Mouse (Mus musculus) forebrain, embryonic 12.5 days (tissue): ENCODE data around the gene Crtac1. TPM values are rescaled to one million over a fixed set of nuclear protein-coding genes. Genes with fewer than 3 reads are reported as not detected.

Source experiments
- ATAC-seq: fragments of 200-750 bp; cut with Nextera tagmentation; 2 replicates; pipeline ENCODE4 v1.8.0; 2017; ENCODE audit warnings: moderate TSS enrichment; ENCODE audit not compliant: low FRiP score
- H3K27ac ChIP-seq: fragments of 300-500 bp; sonication (generic); 2 replicates; pipeline ENCODE4 v1.5.1; 2016; ENCODE audit warnings: mild to moderate bottlenecking
- H3K27me3 ChIP-seq: fragments of 300-500 bp; sonication (generic); 2 replicates; pipeline ENCODE4 v1.6.1; 2016; ENCODE audit warnings: mild to moderate bottlenecking
- H3K36me3 ChIP-seq: fragments of 300-500 bp; sonication (generic); replicated peaks from 2 replicates; pipeline ENCODE4 v1.6.1; 2016; ENCODE audit warnings: mild to moderate bottlenecking
- H3K4me1 ChIP-seq: fragments of 300-500 bp; sonication (generic); 2 replicates; pipeline ENCODE4 v1.6.1; 2016
- H3K4me2 ChIP-seq: fragments of 300-500 bp; sonication (generic); 2 replicates; pipeline ENCODE4 v1.6.1; 2016; ENCODE audit warnings: mild to moderate bottlenecking, moderate library complexity
- H3K4me3 ChIP-seq: fragments of 300-500 bp; sonication (generic); replicated peaks from 2 replicates; pipeline ENCODE4 v1.5.1; 2016; ENCODE audit warnings: mild to moderate bottlenecking
- H3K9ac ChIP-seq: fragments of 300-500 bp; sonication (generic); 2 replicates; pipeline ENCODE4 v1.6.1; 2016; ENCODE audit warnings: mild to moderate bottlenecking
- H3K9me3 ChIP-seq: fragments of 300-500 bp; sonication (generic); 2 replicates; pipeline ENCODE4 v1.6.1; 2016
- WGBS: fragments of 180-500 bp; shearing (Covaris S2); methylation state at CpG from one replicate; pipeline ENCODE4 v1.1.7; 2016; 5-methylcytosine and 5-hydroxymethylcytosine counted together
- polyA plus RNA-seq: library from polyadenylated mRNA; unstranded; fragments of >200 nt; fragmentation: Nextera tagmentation; extraction: Ambion mirVana; gene quantifications from 2 replicates; pipeline ENCODE4 v1.2.1, GENCODE M21; 2016

Crtac1 gene
- polyA plus RNA-seq, 1 experiment from 2014 or later = 8.6 TPM

DNA sequence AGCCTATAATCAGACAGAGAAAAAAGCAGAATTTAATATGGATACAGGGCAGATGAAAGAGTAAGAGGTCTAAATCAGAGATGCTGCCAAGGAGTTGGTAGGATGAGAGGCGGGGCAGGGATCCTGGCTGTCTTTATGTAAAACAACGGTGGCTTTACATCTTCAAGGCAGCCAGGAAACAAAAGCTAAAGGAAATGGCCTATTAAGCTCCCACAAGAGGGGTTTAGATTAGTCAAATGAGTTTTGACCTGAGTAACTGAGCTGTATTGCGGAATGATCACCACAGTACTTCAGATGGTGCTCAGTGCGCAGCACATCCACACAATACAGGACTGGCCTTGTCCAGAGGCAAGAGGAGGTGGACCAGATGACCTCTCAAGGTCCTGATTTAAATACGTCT, 21.7 kb downstream of the Crtac1 start:
- Histone ChIP-seq H3K27me3 (peaks cover 41% of the 10 kb centered on the region), H3K4me2 (no peak overlapping the region), H3K27ac (no peak overlapping the region), H3K4me1 (peaks cover 14% of the 10 kb centered on the region), H3K4me3 (no peak overlapping the region), H3K36me3 (no peaks in the 10 kb centered on the region), H3K9me3 (no peaks in the 10 kb centered on the region), H3K9ac (no peak overlapping the region)
- ATAC-seq = no peak
- 13% methylated on average over 5 of the region's 5 CpGs for WGBS

DNA sequence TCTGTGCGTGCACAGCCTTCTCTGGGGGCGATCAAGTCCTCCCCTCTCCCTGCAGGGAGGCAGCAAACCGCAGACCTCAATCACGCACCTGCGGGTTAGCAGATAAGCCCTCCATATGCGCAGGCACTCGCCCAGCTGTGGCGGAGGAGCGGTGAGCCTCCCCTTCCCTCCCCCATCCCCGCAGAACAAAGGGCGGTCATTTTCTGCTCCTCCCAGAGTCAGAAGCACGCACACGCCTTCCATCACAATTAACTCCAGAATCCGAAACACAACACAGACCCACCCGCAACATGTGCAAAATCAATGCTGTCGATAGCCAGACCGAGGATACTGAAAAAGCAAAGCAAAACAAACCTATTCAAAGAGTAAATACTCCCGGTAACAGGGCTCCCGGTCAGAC, 22.4 kb downstream of the Crtac1 start:
- WGBS = under 1% methylated on average over 19 of the region's 19 CpGs
- Histone ChIP-seq H3K9ac (peak overlapping the region; percentile 36; the same call in 1 of the 2 replicates), H3K36me3 (no peaks in the 10 kb centered on the region), H3K27me3 (peaks cover 41% of the 10 kb centered on the region), H3K4me2 (peak overlapping the region; percentile 48), H3K9me3 (no peaks in the 10 kb centered on the region), H3K27ac (0 out of 2 replicates have a peak overlapping the region, but pooled peaks have one; percentile 22), H3K4me3 (peak overlapping the region; percentile 21), H3K4me1 (peaks cover 14% of the 10 kb centered on the region)
- peak; percentile 83 for ATAC-seq

DNA sequence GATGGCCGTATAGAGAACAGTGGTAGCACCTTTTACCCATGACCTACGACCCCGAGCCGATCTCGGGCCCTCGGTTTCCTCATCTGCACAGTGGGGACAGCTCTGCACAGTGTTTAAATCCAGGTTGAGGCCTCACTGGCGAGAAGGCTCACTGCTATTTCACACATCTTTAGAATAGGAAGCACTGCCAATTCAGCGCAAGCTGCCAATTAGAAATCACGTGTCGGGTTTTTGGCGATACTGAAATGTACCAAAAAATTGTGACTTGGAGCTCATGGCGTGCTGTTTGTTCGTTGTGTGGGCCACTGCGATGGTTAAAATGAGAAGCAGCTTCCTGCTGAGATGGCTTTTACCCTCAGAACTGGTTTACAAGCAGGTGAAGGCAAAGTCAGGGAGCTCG, 27.2 kb downstream of the Crtac1 start:
- peaks cover 7% of the 10 kb centered on the region for H3K4me1 ChIP-seq
- no peak for ATAC-seq
- WGBS = 86% methylated on average over 15 of the region's 15 CpGs
- peaks cover 15% of the 10 kb centered on the region; the same call in 1 of the 2 replicates for H3K27me3 ChIP-seq
- no peaks in the 10 kb centered on the region for H3K36me3 ChIP-seq
- H3K9ac ChIP-seq = no peak overlapping the region
- H3K27ac ChIP-seq = no peak overlapping the region
- no peak overlapping the region for H3K4me2 ChIP-seq
- H3K4me3 ChIP-seq = no peak overlapping the region
- no peaks in the 10 kb centered on the region for H3K9me3 ChIP-seq

DNA sequence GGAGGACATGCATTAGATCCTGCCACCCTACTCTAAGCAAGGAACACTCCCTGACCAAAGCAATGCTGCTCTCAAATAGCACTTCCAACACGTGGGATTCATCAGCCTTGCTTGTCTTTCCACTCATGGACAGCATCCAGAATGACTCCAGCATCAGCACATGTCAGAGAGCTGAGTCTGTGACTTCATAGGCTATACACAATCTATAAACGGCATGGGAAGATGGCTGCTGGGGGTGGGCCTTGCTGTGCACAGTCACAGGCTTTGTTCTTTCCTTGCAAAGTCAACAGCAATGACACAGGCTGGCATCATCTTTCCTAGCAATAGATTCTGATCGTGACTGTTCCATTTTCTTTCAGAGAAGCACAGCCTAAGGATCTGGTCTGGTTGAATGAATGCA, 31.6 kb downstream of the Crtac1 start:
- ATAC-seq = no peak
- H3K9me3 ChIP-seq = no peaks in the 10 kb centered on the region
- no peaks in the 10 kb centered on the region for H3K36me3 ChIP-seq
- no peak overlapping the region for H3K27ac ChIP-seq
- 71% methylated on average over 3 of the region's 3 CpGs for WGBS
- peaks cover 7% of the 10 kb centered on the region for H3K4me1 ChIP-seq
- H3K4me2 ChIP-seq = no peak overlapping the region
- H3K9ac ChIP-seq = no peak overlapping the region
- no peaks in the 10 kb centered on the region for H3K27me3 ChIP-seq
- H3K4me3 ChIP-seq = no peak overlapping the region

DNA sequence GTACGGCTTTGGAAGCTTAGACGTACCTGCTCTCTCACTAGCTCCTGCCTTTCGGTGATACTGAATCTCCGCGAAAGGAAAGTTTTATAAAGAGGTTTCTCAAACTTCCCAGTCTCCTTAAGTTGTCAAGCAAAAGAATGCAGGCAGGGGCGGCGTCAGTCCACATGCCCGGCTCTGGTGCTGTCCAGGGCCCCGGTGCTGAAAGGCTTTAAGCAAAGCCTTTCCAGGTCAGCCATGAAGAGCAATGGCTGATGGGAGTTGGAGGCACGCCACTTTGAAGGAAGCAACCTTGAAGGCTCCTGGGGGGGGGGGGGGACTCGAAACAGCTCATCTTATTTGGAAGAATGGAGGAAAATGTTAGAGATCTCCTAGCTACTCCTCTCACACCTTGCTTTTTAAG, 34.3 kb downstream of the Crtac1 start:
- Histone ChIP-seq H3K36me3 (no peaks in the 10 kb centered on the region), H3K9me3 (no peaks in the 10 kb centered on the region), H3K27me3 (no peaks in the 10 kb centered on the region), H3K4me2 (no peak overlapping the region), H3K9ac (no peak overlapping the region), H3K4me3 (no peak overlapping the region), H3K27ac (no peak overlapping the region), H3K4me1 (peaks cover 17% of the 10 kb centered on the region)
- WGBS = 18% methylated on average over 11 of the region's 11 CpGs
- no peak for ATAC-seq

DNA sequence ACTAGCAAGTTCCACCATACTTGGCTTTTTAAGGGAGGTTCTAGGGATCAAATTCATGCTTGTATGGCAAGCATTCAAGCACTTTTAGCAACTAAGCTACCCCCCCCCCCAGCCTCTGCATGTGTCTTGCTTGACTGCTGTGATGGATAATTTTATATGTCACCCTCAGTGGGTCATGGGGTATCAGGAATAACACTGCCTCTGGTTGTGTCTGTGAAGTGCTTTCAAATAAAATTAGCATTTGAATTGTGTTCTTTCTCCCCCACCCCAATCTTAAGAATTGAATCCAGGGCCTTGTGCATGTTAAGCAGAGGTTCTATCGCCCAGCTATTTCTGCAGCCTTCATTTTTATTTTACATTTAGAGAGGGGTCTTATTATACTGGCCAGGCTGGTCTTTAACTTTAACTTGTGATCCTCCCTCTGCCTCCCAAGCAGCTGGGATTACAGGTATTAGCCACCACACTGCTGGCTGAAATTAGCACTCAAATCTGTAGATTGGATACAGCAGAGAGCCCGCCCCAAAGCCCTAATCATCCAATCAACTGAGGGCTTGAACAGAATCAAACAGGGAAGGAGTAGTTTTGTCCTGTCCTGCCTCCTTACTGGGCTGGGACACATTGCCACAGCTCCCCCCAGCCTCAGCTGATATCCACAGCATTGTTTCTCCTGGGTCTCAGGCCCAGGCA, 36.6 kb downstream of the Crtac1 start:
- Histone ChIP-seq H3K27ac (0 out of 2 replicates have a peak overlapping the region, but pooled peaks have one; percentile 42), H3K27me3 (no peaks in the 10 kb centered on the region), H3K36me3 (no peaks in the 10 kb centered on the region), H3K9ac (no peak overlapping the region), H3K9me3 (no peaks in the 10 kb centered on the region), H3K4me2 (no peak overlapping the region), H3K4me3 (no peak overlapping the region), H3K4me1 (peaks cover 17% of the 10 kb centered on the region)
- 46% methylated on average over 2 of the region's 2 CpGs for WGBS
- ATAC-seq = no peak; the same call in 1 of the 2 replicates

DNA sequence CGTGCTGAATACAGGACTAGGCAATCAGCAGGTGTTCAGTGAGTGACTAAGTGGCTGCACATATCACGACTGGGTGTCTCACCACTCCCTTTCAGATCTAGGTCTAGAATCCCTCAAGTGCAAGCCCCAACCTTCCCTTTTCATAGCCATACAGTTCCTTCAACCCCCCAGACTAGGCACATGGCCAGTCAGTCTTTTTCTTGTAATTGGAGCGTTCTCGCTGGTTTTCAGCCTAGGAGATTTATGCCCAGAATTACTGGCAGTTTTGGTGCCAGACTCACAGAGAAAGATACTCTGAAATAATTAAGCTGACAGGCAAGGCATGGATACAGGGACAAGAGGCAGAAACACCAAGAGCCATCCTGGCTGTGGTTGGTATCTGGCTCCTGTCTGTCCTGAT, 37.7 kb downstream of the Crtac1 start:
- Histone ChIP-seq H3K4me3 (no peak overlapping the region), H3K9ac (no peak overlapping the region), H3K27me3 (0 out of 2 replicates have a peak, but pooled peaks cover 5% of the 10 kb centered on the region), H3K9me3 (no peaks in the 10 kb centered on the region), H3K4me2 (no peak overlapping the region), H3K4me1 (peaks cover 17% of the 10 kb centered on the region), H3K36me3 (no peaks in the 10 kb centered on the region), H3K27ac (no peak overlapping the region)
- WGBS = 77% methylated on average over 4 of the region's 4 CpGs
- no peak for ATAC-seq

DNA sequence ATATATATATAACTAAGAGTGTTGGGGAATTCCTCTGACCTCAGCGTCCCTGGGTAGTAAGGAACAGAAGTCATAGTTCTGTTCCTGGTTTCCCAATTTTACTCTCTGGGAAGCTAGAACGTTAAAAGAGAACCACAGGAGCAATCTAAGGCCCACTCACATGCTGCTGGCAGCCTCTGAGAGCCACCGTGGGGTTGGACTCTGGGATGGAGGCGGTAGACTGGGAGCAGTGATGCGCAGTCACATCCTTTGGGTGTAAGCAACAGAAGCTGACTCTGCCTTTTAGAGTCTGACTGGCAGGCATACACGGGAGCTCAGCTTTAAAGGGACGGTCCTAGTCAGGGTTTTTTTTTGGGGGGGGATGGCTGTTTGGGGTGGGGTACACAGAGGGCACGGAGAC, 39.5 kb downstream of the Crtac1 start:
- H3K4me3 ChIP-seq = no peak overlapping the region
- WGBS = 86% methylated on average over 8 of the region's 8 CpGs
- H3K4me2 ChIP-seq = no peak overlapping the region
- ATAC-seq = no peak
- H3K27me3 ChIP-seq = 0 out of 2 replicates have a peak, but pooled peaks cover 5% of the 10 kb centered on the region
- H3K4me1 ChIP-seq = peaks cover 17% of the 10 kb centered on the region
- H3K27ac ChIP-seq = no peak overlapping the region
- H3K9ac ChIP-seq = no peak overlapping the region
- no peaks in the 10 kb centered on the region for H3K9me3 ChIP-seq
- no peaks in the 10 kb centered on the region for H3K36me3 ChIP-seq

DNA sequence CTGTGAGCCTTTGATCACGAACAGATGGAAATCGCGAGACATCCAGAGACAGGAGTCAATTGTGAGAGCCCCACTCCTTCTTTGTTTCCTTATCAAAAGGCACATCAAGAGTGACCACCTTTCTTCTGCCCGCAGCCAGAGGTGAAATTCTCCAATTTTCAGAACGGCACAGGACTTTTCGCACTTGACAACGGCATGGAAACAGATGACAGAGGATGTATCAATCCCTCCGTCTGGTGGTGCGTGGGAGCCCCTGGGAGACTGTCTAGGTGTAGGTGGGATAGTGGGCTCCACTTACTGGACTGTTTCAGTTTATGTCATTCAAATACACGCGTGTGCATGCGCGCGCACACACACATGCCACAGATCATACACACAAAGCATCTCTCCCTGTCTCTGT, 42.0 kb downstream of the Crtac1 start:
- Histone ChIP-seq H3K4me1 (peaks cover 20% of the 10 kb centered on the region), H3K9ac (no peak overlapping the region), H3K4me2 (no peak overlapping the region), H3K4me3 (no peak overlapping the region), H3K27me3 (0 out of 2 replicates have a peak, but pooled peaks cover 12% of the 10 kb centered on the region), H3K27ac (no peak overlapping the region), H3K9me3 (no peaks in the 10 kb centered on the region), H3K36me3 (no peaks in the 10 kb centered on the region)
- WGBS = 92% methylated on average over 14 of the region's 14 CpGs
- no peak for ATAC-seq

DNA sequence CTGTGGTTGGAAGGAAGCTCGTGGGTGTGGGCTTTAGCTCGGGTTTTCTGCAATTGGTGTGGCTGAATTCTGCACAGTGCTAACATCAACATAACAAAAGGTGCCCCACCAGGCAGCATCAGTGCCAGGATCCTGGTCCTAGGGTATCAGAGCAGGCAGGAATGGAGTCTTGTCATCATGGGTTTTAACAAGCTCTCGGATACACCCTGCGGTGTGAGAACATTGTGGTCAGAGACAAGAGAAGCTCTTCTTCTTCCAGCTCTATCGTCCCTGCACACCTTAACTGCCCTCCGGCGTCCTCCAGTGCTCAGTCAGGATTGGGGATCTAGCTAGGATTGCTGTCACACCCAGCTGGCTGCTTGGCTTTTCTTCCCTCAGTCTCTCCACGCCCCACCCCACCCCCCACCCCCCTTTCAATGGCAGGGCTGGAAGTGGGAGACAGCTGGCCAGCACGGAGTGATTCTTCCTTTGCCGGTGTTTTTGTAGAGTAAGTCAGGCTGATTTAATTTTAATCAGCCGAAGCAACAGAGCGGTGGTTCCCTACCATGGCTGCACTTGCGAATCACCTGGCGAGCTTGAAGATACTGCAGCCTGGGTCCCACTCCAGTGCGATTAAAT, 46.5 kb downstream of the Crtac1 start:
- no peaks in the 10 kb centered on the region for H3K36me3 ChIP-seq
- H3K4me1 ChIP-seq = peaks cover 30% of the 10 kb centered on the region
- H3K9ac ChIP-seq = no peak overlapping the region
- H3K27me3 ChIP-seq = peaks cover 44% of the 10 kb centered on the region
- 8% methylated on average over 15 of the region's 15 CpGs for WGBS
- H3K4me2 ChIP-seq = peak overlapping the region; percentile 44
- no peak overlapping the region for H3K27ac ChIP-seq
- no peak overlapping the region for H3K4me3 ChIP-seq
- H3K9me3 ChIP-seq = no peaks in the 10 kb centered on the region
- ATAC-seq = peak; percentile 50

DNA sequence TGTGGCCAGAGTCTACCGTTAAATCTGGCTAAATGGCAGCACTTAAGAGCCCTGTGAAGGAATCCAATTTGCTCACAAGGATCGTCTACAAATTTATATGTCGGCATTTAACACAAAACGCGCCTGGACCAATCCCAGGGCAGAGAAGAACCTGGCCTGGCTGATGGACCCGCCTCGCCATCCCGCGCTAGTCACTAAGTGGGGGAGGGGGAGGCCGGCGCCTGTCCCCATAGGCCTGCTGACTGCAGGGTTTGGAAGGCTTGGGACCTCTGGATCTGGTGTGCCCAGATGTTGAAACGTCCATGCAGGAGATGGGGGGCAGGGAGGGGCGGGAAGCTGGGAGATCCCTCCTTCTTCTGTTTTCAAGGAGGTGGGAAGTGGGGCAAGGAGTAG, 50.6 kb downstream of the Crtac1 start:
- Histone ChIP-seq H3K9ac (peak overlapping the region; percentile 56), H3K36me3 (no peaks in the 10 kb centered on the region), H3K27me3 (peaks cover 42% of the 10 kb centered on the region), H3K4me3 (peak overlapping the region; percentile 39), H3K4me2 (peak overlapping the region; percentile 68), H3K4me1 (peaks cover 34% of the 10 kb centered on the region), H3K27ac (peak overlapping the region; percentile 51), H3K9me3 (no peaks in the 10 kb centered on the region)
- under 1% methylated on average over 13 of the region's 13 CpGs for WGBS
- ATAC-seq = peak; percentile 56; the same call in 1 of the 2 replicates

DNA sequence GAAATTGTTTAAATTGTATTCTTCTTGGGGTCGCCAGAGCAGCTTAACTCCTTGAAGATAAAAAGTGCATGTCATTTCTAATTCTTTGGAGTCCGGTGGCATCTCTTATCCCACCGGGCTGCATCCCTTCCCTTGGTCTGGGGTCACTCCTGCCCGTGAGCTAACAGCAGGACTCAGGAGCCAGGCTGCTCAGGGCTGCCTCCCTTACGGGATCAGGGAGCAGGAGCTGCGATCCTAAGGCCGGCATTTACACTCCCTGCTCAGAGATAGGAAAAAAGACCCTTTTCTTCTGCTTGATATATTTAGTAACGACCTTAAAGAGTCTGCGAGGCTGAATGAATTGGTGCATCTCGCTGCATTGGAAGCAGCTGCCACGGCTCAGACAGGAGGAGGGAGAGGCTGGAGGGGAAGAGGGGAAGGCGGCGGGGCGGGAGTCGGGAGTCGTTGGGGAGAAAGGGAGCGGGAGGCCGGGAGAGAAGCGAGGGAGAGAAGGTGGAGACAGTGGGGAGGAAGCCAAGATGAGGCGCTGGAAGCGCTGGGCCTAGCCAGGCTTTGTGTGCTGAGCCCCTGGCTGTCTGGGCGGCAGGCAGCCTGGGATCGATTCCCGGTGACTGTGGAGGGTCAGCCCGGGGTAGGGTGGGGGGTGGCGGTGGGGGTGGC, 51.1 kb downstream of the Crtac1 start:
- H3K36me3 ChIP-seq = no peaks in the 10 kb centered on the region
- H3K27me3 ChIP-seq = peaks cover 42% of the 10 kb centered on the region
- no peaks in the 10 kb centered on the region for H3K9me3 ChIP-seq
- 2% methylated on average over 26 of the region's 26 CpGs for WGBS
- H3K4me1 ChIP-seq = peaks cover 29% of the 10 kb centered on the region
- ATAC-seq = peak; percentile 70
- peak overlapping the region; percentile 68 for H3K4me2 ChIP-seq
- H3K27ac ChIP-seq = peak overlapping the region; percentile 51
- H3K4me3 ChIP-seq = peak overlapping the region; percentile 39
- H3K9ac ChIP-seq = peak overlapping the region; percentile 56
